ENCODE assay signal across 13 mouse cellular contexts in genomic region chr17:73250488-73251141, GRCm38 (mm10).
DNase-seq lines count a peak whose midpoint lies in the region; ATAC-seq and TF ChIP-seq lines count a peak whose summit lies in the region.
"Had no signal": no experiment of that assay in that cellular context is flagged by ENCODE, and none has a peak within 500 bp of the region (broad histone marks: within the 10 kb centered on the region; RNA-seq: fewer than 3 reads in every experiment).

No protein-coding gene starts in this region.

- dilution Hi-C loops in CH12.LX (cut with MboI; ENCODE audit: extremely low pct_ligation_motif_present, extremely low pct_unique_long_range_greater_than_20kb, low sequenced_read_pairs) = no loop called here

- no peak overlapping the region for H3K9ac ChIP-seq in lung, embryonic 15.5 days
- peak overlapping the region; percentile 25; the same call in 1 of the 2 replicates for H3K9ac ChIP-seq in CH12.LX (ENCODE audit: insufficient read depth, low read depth)
- H3K9ac ChIP-seq in forebrain, embryonic 16.5 days (replicated peaks; ENCODE audit: low read depth, low read length) = no peak overlapping the region
- no peak overlapping the region for H3K9ac ChIP-seq in hindbrain, embryonic 13.5 days
- H3K9ac ChIP-seq: limb, embryonic 15.5 days; midbrain, embryonic 13.5 days had no signal

- in situ Hi-C loops in CH12.LX (cut with MboI; ENCODE audit: low pct_ligation_motif_present, low pct_unique_long_range_greater_than_20kb, low sequenced_read_pairs) = no loop called here

- ATAC-seq in lung, embryonic 15.5 days (ENCODE audit: borderline replicate concordance, extremely low read depth, low FRiP score, low TSS enrichment) = 0 out of 2 replicates have a peak, but pooled peaks have one; percentile 39
- peak; percentile 37; the same call in 1 of the 2 replicates for ATAC-seq in megakaryocyte progenitor cell, adult 5-6 weeks (replicated peaks; ENCODE audit: poor library complexity)
- ATAC-seq in forebrain, embryonic 16.5 days = no peak
- ATAC-seq in hindbrain, embryonic 13.5 days (ENCODE audit: low FRiP score) = no peak
- ATAC-seq: lung, postnatal 0 days had no signal

- H3K27ac ChIP-seq in gastrocnemius, adult 2 months = no peak overlapping the region; the same call in 1 of the 2 replicates
- no peak overlapping the region for H3K27ac ChIP-seq in lung, embryonic 15.5 days
- H3K27ac ChIP-seq in CH12.LX (ENCODE audit: insufficient read depth, low read depth) = peak overlapping the region; percentile 96
- H3K27ac ChIP-seq in forebrain, embryonic 16.5 days (ENCODE audit: low read length) = no peak overlapping the region
- H3K27ac ChIP-seq in hindbrain, embryonic 13.5 days = no peak overlapping the region
- H3K27ac ChIP-seq: hindbrain, embryonic 10.5 days; limb, embryonic 15.5 days; midbrain, embryonic 13.5 days had no signal

- H3K9me3 ChIP-seq in lung, embryonic 15.5 days = no peaks in the 10 kb centered on the region
- H3K9me3 ChIP-seq in CH12.LX (replicated peaks; ENCODE audit: low read length) = no peaks in the 10 kb centered on the region
- H3K9me3 ChIP-seq in forebrain, embryonic 16.5 days (ENCODE audit: control insufficient read depth, low read length) = no peaks in the 10 kb centered on the region
- H3K9me3 ChIP-seq in hindbrain, embryonic 13.5 days = no peaks in the 10 kb centered on the region
- H3K9me3 ChIP-seq: hindbrain, embryonic 10.5 days; limb, embryonic 15.5 days; midbrain, embryonic 13.5 days had no signal

- 81% methylated on average over 3 of the region's 3 CpGs for WGBS in lung, embryonic 15.5 days
- 97% methylated on average over 3 of the region's 3 CpGs for WGBS in forebrain, embryonic 16.5 days
- WGBS in hindbrain, embryonic 13.5 days = 95% methylated on average over 3 of the region's 3 CpGs

- peak; percentile 20 for DNase-seq in gastrocnemius, adult 2 months
- DNase-seq in gastrocnemius, postnatal 14 days = no peak
- DNase-seq in lung, postnatal 4 days = no peak
- DNase-seq in CH12.LX (ENCODE audit: extremely low read depth) = peak; percentile 93
- DNase-seq: cerebellum, adult 2 months had no signal

- H3K4me2 ChIP-seq in lung, embryonic 15.5 days = no peak overlapping the region
- H3K4me2 ChIP-seq in CH12.LX (ENCODE audit: insufficient read depth, low read depth, poor library complexity, severe bottlenecking) = peak overlapping the region; percentile 60
- no peak overlapping the region for H3K4me2 ChIP-seq in forebrain, embryonic 16.5 days (ENCODE audit: low read length)
- no peak overlapping the region for H3K4me2 ChIP-seq in hindbrain, embryonic 13.5 days
- H3K4me2 ChIP-seq: limb, embryonic 15.5 days; midbrain, embryonic 13.5 days had no signal

- peak; percentile 80; the same call in 1 of the 2 replicates for TF ChIP-seq EP300 in CH12.LX (IDR thresholded peaks at IDR 0.05; ENCODE audit: low read length)

- no peak; the same call in 1 of the 2 replicates for TF ChIP-seq RAD21 in CH12.LX (IDR thresholded peaks at IDR 0.05; ENCODE audit: low read depth, low read length)

- TF ChIP-seq CTCF in gastrocnemius, adult 2 months (IDR thresholded peaks at IDR 0.05) = no peak
- TF ChIP-seq CTCF in CH12.LX (conservative IDR thresholded peaks at IDR 0.05 in 1 of 2, IDR thresholded peaks at IDR 0.05 in 1 of 2; ENCODE audit: low read depth in 2 of 2, low read length in 2 of 2) = no peak

- H3K4me3 ChIP-seq in gastrocnemius, adult 2 months = no peak overlapping the region
- H3K4me3 ChIP-seq in lung, embryonic 15.5 days = no peak overlapping the region
- peak overlapping the region in 1 of 3 experiments; percentile 13 for H3K4me3 ChIP-seq in CH12.LX (replicated peaks in 1 of 3; ENCODE audit: low read depth in 2 of 3, low read length in 2 of 3, poor library complexity in 1 of 3)
- H3K4me3 ChIP-seq in forebrain, embryonic 16.5 days (replicated peaks; ENCODE audit: low read length) = no peak overlapping the region
- H3K4me3 ChIP-seq in hindbrain, embryonic 13.5 days = no peak overlapping the region
- H3K4me3 ChIP-seq: hindbrain, embryonic 10.5 days; limb, embryonic 15.5 days; midbrain, embryonic 13.5 days had no signal

- no peaks in the 10 kb centered on the region for H3K27me3 ChIP-seq in lung, embryonic 15.5 days
- no peaks in the 10 kb centered on the region for H3K27me3 ChIP-seq in CH12.LX (replicated peaks)
- no peaks in the 10 kb centered on the region for H3K27me3 ChIP-seq in forebrain, embryonic 16.5 days (replicated peaks; ENCODE audit: control insufficient read depth, insufficient read depth, low read length)
- H3K27me3 ChIP-seq in hindbrain, embryonic 13.5 days = no peaks in the 10 kb centered on the region
- H3K27me3 ChIP-seq: limb, embryonic 15.5 days; midbrain, embryonic 13.5 days had no signal

- no peaks in the 10 kb centered on the region for H3K79me2 ChIP-seq in CH12.LX (replicated peaks; ENCODE audit: control insufficient read depth, extremely low read depth, insufficient read depth, poor library complexity, severe bottlenecking)

- intact Hi-C loops in gastrocnemius, adult 2 months (cut with DNase I) = no loop called here
- intact Hi-C loops in gastrocnemius, postnatal 14 days (cut with DNase I; ENCODE audit: low total_unique reads) = no loop called here

- H3K36me3 ChIP-seq in lung, embryonic 15.5 days = no peaks in the 10 kb centered on the region
- H3K36me3 ChIP-seq in CH12.LX (replicated peaks in 1 of 2; ENCODE audit: control insufficient read depth in 1 of 2, insufficient read depth in 1 of 2, low read length in 1 of 2) = no peaks in the 10 kb centered on the region
- H3K36me3 ChIP-seq in forebrain, embryonic 16.5 days (ENCODE audit: control insufficient read depth, insufficient read depth) = no peaks in the 10 kb centered on the region
- no peaks in the 10 kb centered on the region for H3K36me3 ChIP-seq in hindbrain, embryonic 13.5 days
- H3K36me3 ChIP-seq: hindbrain, embryonic 10.5 days; limb, embryonic 15.5 days; midbrain, embryonic 13.5 days had no signal

- peaks cover 16% of the 10 kb centered on the region; the same call in 1 of the 2 replicates for H3K4me1 ChIP-seq in lung, embryonic 15.5 days
- H3K4me1 ChIP-seq in CH12.LX (ENCODE audit: control insufficient read depth in 1 of 2, insufficient read depth in 2 of 2) = peaks cover 21 to 75% of the 10 kb centered on the region in 2 experiments
- no peaks in the 10 kb centered on the region for H3K4me1 ChIP-seq in forebrain, embryonic 16.5 days (replicated peaks; ENCODE audit: control insufficient read depth, insufficient read depth, low read length)
- peaks cover 12% of the 10 kb centered on the region for H3K4me1 ChIP-seq in hindbrain, embryonic 13.5 days (replicated peaks)
- H3K4me1 ChIP-seq: limb, embryonic 15.5 days had no signal

- peak; percentile 71 for TF ChIP-seq POLR2A in CH12.LX (IDR thresholded peaks at IDR 0.05; ENCODE audit: low read depth, low read length)

TF ChIP-seq in CH12.LX, 34 proteins besides CTCF, POLR2A, EP300 and RAD21:
- TF ChIP-seq ELF1 (IDR thresholded peaks at IDR 0.05; ENCODE audit: low read depth, low read length) = peak; percentile 72
- TF ChIP-seq KAT2A (IDR thresholded peaks at IDR 0.05; ENCODE audit: insufficient replicate concordance, low read length) = no peak
- no peak for TF ChIP-seq ZKSCAN1 (IDR thresholded peaks at IDR 0.05; ENCODE audit: borderline replicate concordance, low read depth, low read length)
- peak; percentile 52 for TF ChIP-seq HCFC1 (IDR thresholded peaks at IDR 0.05; ENCODE audit: low read depth, low read length)
- TF ChIP-seq MAZ (IDR thresholded peaks at IDR 0.05; ENCODE audit: low read depth, low read length) = peak; percentile 89
- no peak for TF ChIP-seq USF1 (IDR thresholded peaks at IDR 0.05; ENCODE audit: low read depth, low read length)
- peak; percentile 19; the same call in 1 of the 2 replicates for TF ChIP-seq NELFE (IDR thresholded peaks at IDR 0.05; ENCODE audit: low read depth, low read length)
- TF ChIP-seq ZC3H11A (IDR thresholded peaks at IDR 0.05; ENCODE audit: low read depth, low read length) = no peak
- TF ChIP-seq BHLHE40 (IDR thresholded peaks at IDR 0.05; ENCODE audit: low read depth, low read length) = 0 out of 2 replicates have a peak, but pooled peaks have one; percentile 36
- TF ChIP-seq E2F4 (IDR thresholded peaks at IDR 0.05; ENCODE audit: insufficient replicate concordance, low read depth, low read length) = no peak
- peak; percentile 82 for TF ChIP-seq ETS1 (conservative IDR thresholded peaks at IDR 0.05; ENCODE audit: low read depth, low read length)
- TF ChIP-seq SMC3 (IDR thresholded peaks at IDR 0.05; ENCODE audit: low read depth, low read length) = no peak
- no peak; the same call in 1 of the 2 replicates for TF ChIP-seq ZMIZ1 (IDR thresholded peaks at IDR 0.05; ENCODE audit: low read depth, low read length)
- no peak for TF ChIP-seq MAFK (IDR thresholded peaks at IDR 0.05; ENCODE audit: insufficient replicate concordance, low read length)
- no peak for TF ChIP-seq RCOR1 (conservative IDR thresholded peaks at IDR 0.05; ENCODE audit: low read depth, low read length)
- TF ChIP-seq PAX5 (IDR thresholded peaks at IDR 0.05; ENCODE audit: low read length) = no peak
- peak; percentile 84; the same call in 1 of the 2 replicates for TF ChIP-seq TBP (conservative IDR thresholded peaks at IDR 0.05; ENCODE audit: low read depth, low read length)
- TF ChIP-seq SIN3A (IDR thresholded peaks at IDR 0.05; ENCODE audit: low read length) = peak; percentile 80
- peak; percentile 97 for TF ChIP-seq IRF4 (IDR thresholded peaks at IDR 0.05; ENCODE audit: low read depth, low read length)
- no peak for TF ChIP-seq UBTF (IDR thresholded peaks at IDR 0.05; ENCODE audit: low read depth, low read length)
- TF ChIP-seq MEF2A (IDR thresholded peaks at IDR 0.05; ENCODE audit: borderline replicate concordance, low read depth, low read length) = peak; percentile 64
- TF ChIP-seq CHD1 (IDR thresholded peaks at IDR 0.05; ENCODE audit: low read depth, low read length) = no peak
- peak; percentile 79 for TF ChIP-seq JUN (IDR thresholded peaks at IDR 0.05; ENCODE audit: insufficient read depth, low read depth, low read length)
- peak; percentile 79 for TF ChIP-seq TCF12 (IDR thresholded peaks at IDR 0.05; ENCODE audit: low read depth, low read length)
- 0 out of 2 replicates have a peak, but pooled peaks have one; percentile 28 for TF ChIP-seq JUND (conservative IDR thresholded peaks at IDR 0.05; ENCODE audit: low read depth, low read length)
- TF ChIP-seq MXI1 (IDR thresholded peaks at IDR 0.05; ENCODE audit: low read depth, low read length) = peak; percentile 83; the same call in 1 of the 2 replicates
- no peak; the same call in 1 of the 2 replicates for TF ChIP-seq NRF1 (IDR thresholded peaks at IDR 0.05; ENCODE audit: low read depth, low read length)
- TF ChIP-seq MYC (IDR thresholded peaks at IDR 0.05; ENCODE audit: low read depth, low read length) = peak; percentile 84
- TF ChIP-seq MAX (IDR thresholded peaks at IDR 0.05; ENCODE audit: low read length) = peak; percentile 57
- TF ChIP-seq CHD2 (IDR thresholded peaks at IDR 0.05; ENCODE audit: low read length) = peak; percentile 54; the same call in 1 of the 2 replicates

Comparison
In these comparisons a context has a peak if more than half of its experiments do, and no peak if none do; other contexts are left out.
1. DNase-seq: peak in gastrocnemius, adult 2 months (single experiment) and CH12.LX (single experiment); none in gastrocnemius, postnatal 14 days (single experiment) and lung, postnatal 4 days (0 of 2).
2. ATAC-seq: peak in lung, embryonic 15.5 days (single experiment) and megakaryocyte progenitor cell, adult 5-6 weeks (single experiment); none in forebrain, embryonic 16.5 days (single experiment) and hindbrain, embryonic 13.5 days (single experiment).